Mouse (Mus musculus) cortical plate, adult 2 months (tissue): Measurements from ENCODE around the gene Tex21. TPM values are rescaled to one million over a fixed set of nuclear protein-coding genes. Genes with fewer than 3 reads are reported as not detected.

Source experiments
- H3K27ac ChIP-seq: fragments of 200-500 bp; 2 replicates; pipeline ENCODE4 v1.5.1; 2012; ENCODE audit warnings: low read length, control low read depth, inconsistent platforms; ENCODE audit not compliant: insufficient read depth
- H3K4me1 ChIP-seq: fragments of 200-500 bp; 2 replicates; pipeline ENCODE4 v1.6.1; 2011; ENCODE audit warnings: low read length; ENCODE audit not compliant: control insufficient read depth, insufficient read depth
- H3K4me3 ChIP-seq: fragments of 200-500 bp; 2 replicates; pipeline ENCODE4 v1.5.1; 2011; ENCODE audit warnings: mild to moderate bottlenecking, low read length, control low read depth; ENCODE audit not compliant: insufficient read depth
- CTCF ChIP-seq: fragments of 200-500 bp; IDR thresholded peaks from 2 replicates; pipeline ENCODE4 v1.5.1; 2011; ENCODE audit warnings: mild to moderate bottlenecking, control low read depth, low read length; ENCODE audit not compliant: insufficient read depth; ENCODE audit errors: extremely low read depth
- POLR2A ChIP-seq: fragments of 200-500 bp; IDR thresholded peaks from 2 replicates; pipeline ENCODE4 v1.6.1; 2011; ENCODE audit warnings: mild to moderate bottlenecking, low read length, control low read depth; ENCODE audit not compliant: insufficient read depth; ENCODE audit errors: extremely low read depth
- polyA plus RNA-seq: library from polyadenylated mRNA; depleted of rRNA; stranded (reverse); fragments of >200 nt; gene quantifications from 2 replicates; pipeline ENCODE4 v1.2.3, GENCODE M21; 2012; rRNA removed

The Tex21 gene
- polyA plus RNA-seq = not detected in 2 replicates

DNA sequence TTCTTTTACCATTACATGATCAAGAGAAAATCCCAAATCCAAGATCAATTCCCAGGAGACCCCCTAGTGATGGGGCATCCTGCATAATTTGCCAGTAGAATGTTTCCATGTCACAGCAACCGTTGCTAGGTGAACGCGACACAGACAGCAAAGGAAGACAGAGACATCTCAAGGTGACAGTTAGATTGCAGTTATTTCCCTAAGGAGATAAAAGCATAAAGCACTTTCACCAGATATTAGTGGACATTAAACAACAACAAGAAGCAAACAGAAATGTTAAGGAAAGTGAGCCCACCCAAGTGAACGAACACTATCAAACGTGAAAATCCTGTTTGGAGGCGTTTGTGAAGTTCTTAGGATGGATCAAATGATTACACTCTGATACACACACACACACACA lies at the start of gene Tex21:
Tex21 (minus strand) TSS at position 101 of the 400 bp plus-strand sequence.
- no peak within 1 kb of the TSS for H3K4me3 ChIP-seq
- no peaks in the 10 kb centered on the region for H3K4me1 ChIP-seq
- TF ChIP-seq CTCF (no peak), POLR2A (no peak)
- H3K27ac ChIP-seq = no peak within 1 kb of the TSS

- Histone ChIP-seq H3K4me1 (peaks cover 3% of the 10 kb centered on the region; the same call in 1 of the 2 replicates), H3K4me3 (no peak overlapping the region), H3K27ac (no peak overlapping the region)
- TF ChIP-seq CTCF = peak; percentile 76
- no peak for TF ChIP-seq POLR2A
Measured at GRCm38 (mm10) chr12:76293192-76293591, 46.6 kb upstream of the Tex21 start.

GRCm38 (mm10) chr12:76290271-76290670 lies 43.7 kb upstream of the Tex21 start:
- Histone ChIP-seq H3K27ac (no peak overlapping the region), H3K4me3 (no peak overlapping the region), H3K4me1 (peaks cover 9% of the 10 kb centered on the region)
- no peak for TF ChIP-seq POLR2A
- TF ChIP-seq CTCF = no peak

DNA sequence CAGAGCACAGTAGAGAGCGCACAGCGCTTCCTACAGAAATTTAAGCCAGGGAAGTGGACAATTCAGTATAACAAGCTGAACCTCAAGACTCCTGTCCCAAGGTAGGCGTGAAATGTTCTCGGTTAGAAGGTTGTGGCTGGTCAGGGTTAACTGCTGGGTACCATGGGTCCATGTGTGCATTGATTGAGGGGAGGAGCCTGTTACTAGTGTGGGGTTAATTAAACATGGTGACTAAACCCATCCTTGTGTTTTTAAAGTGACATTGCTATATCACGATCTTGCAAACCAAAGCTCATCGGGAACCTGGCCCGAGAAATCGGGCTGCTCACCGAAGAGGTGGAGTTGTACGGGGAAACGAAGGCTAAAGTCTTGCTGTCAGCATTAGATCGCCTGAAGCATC lies 42.9 kb upstream of the Tex21 start:
- Histone ChIP-seq H3K4me1 (peaks cover 9% of the 10 kb centered on the region), H3K27ac (no peak overlapping the region), H3K4me3 (no peak overlapping the region)
- TF ChIP-seq POLR2A = no peak
- TF ChIP-seq CTCF = no peak

- peaks cover 9% of the 10 kb centered on the region for H3K4me1 ChIP-seq
- H3K4me3 ChIP-seq = no peak overlapping the region
- TF ChIP-seq CTCF (no peak), POLR2A (no peak)
- peak overlapping the region; percentile 2 for H3K27ac ChIP-seq
Measured at GRCm38 (mm10) chr12:76288494-76288893, 41.9 kb upstream of the Tex21 start.

DNA sequence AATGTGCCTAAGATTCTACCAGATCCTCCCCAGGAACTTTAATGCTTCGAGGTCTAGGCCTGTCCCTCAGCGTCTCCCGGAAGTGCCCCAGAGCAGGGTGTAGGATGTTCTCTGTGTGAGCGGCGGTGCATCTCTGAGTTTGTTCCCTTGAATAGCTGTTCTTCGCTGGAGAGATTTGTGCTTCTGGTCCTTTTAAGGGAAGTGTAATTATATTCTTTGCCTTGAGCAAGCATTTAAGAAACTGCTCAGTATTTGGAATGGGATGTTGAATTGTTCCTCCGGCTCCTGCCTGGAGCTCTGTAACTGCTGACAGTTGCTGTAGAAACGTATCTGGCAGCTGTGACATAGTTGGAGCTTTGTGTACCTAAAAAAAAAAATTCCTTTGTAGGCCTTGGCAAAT lies 41.4 kb upstream of the Tex21 start:
- Histone ChIP-seq H3K4me1 (peaks cover 9% of the 10 kb centered on the region), H3K4me3 (no peak overlapping the region), H3K27ac (peak overlapping the region; percentile 88)
- TF ChIP-seq CTCF = no peak
- no peak for TF ChIP-seq POLR2A

GRCm38 (mm10) chr12:76285418-76285817 lies 38.9 kb upstream of the Tex21 start:
- Histone ChIP-seq H3K4me3 (no peak overlapping the region), H3K4me1 (peaks cover 12% of the 10 kb centered on the region), H3K27ac (no peak overlapping the region; the same call in 1 of the 2 replicates)
- no peak for TF ChIP-seq CTCF
- no peak for TF ChIP-seq POLR2A

DNA sequence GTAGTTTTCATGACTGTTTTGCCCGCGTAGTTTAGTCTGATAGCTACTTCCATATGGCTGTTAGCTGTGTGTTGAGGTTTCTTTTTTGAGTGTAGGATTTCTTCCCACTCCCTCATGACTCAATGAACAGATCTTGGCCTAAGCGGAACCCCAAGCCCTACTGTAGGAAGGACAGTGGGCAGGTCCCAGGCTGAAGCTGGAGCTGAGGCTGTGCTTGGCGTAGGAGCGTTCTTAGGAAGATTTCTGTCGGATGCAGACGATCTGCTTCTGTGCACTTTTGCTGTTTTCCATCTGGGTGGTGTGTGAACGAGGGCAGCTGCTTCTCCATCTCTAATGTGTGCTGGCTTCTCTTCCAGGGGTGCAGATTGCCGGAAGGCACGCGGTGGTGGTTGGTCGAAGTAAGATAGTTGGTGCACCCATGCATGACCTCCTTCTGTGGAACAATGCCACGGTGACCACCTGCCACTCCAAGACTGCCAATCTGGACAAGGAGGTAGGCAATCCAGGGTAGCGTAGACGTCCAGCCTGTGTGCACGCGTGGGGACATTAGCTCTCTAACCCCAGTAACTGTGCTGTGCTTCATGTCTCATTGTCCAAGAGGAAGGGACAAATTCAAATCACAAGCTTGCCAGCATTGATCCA lies 36.1 kb upstream of the Tex21 start:
- no peak for TF ChIP-seq POLR2A
- TF ChIP-seq CTCF = no peak
- H3K4me1 ChIP-seq = peaks cover 12% of the 10 kb centered on the region
- H3K4me3 ChIP-seq = no peak overlapping the region
- H3K27ac ChIP-seq = no peak overlapping the region

DNA sequence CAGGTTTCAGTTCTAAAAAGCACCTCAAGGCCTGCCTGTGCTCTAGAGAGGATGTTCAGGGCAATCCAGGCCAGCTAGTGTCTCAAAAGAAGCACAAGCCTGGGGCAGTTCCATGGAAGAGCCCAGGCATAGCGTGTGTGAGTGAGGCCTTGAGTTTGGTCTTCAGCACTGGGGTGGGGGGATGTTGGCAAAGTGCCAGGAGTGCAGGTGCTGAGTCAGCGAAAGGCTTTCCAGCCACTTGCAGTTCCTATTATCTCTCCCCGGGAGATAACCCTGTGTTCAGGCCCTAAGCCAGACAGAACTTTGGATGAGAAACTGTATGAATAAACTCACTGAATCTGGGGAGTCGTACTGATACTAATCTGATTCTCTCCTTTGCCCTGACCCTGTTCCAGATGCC lies 35.6 kb upstream of the Tex21 start:
- TF ChIP-seq CTCF = no peak
- no peak for TF ChIP-seq POLR2A
- no peak overlapping the region for H3K27ac ChIP-seq
- no peak overlapping the region for H3K4me3 ChIP-seq
- H3K4me1 ChIP-seq = peaks cover 8% of the 10 kb centered on the region

- Histone ChIP-seq H3K4me3 (no peak overlapping the region), H3K4me1 (peaks cover 8% of the 10 kb centered on the region), H3K27ac (no peak overlapping the region)
- TF ChIP-seq POLR2A (no peak), CTCF (no peak)
Measured at GRCm38 (mm10) chr12:76281111-76281660, 34.6 kb upstream of the Tex21 start.

DNA sequence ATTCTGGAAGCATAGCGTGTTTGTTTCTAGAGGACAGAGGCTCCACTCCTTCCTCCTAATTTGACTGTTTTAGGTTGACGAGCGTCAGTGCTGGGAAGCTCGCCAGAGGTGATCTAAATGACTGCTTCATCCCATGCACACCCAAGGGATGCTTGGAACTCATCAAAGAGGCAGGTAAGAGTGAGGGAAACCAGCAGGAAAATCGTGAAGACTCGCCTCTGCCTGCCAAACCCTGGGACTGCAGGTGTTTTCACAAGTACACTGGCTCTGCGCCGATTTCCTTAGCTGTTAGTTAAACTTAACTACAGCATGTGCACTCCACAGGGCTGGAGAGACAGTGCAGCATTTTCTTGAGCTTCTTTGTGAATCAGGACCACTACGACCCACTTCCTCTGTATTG lies 34.0 kb upstream of the Tex21 start:
- Histone ChIP-seq H3K4me3 (no peak overlapping the region), H3K4me1 (peaks cover 8% of the 10 kb centered on the region), H3K27ac (no peak overlapping the region)
- TF ChIP-seq CTCF (no peak), POLR2A (no peak)
